Mouse (Mus musculus): ENCODE data around the gene Matn1. TPM values are rescaled to one million over a fixed set of nuclear protein-coding genes. Genes with fewer than 3 reads are reported as not detected.
A peak's percentile ranks its signal among the peaks of the same experiment; 100 is the strongest.

The Matn1 gene
- polyA plus RNA-seq, 1 experiment: not detected

DNA sequence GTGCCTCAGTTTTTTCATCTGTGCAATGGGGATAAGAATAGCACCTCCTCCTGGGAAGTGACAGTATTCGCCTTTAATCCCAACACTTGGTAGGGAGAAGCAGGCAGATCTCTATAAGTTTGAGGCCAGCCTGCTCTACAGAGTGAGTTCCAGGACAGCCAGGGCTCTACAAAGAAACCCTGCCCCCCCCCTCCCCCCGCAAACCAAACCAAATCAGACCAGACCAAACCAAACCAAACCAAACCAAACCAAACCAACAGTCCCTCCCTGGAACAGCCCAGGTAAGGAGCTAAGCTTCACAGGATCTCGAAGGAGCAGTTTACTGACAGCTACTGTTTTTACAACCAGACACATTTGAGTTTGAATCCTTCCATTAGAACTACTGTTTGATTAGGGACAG, 31.6 kb upstream of the Matn1 start:
- no peak overlapping the region for H3K27ac ChIP-seq (ENCODE audit: insufficient read depth, low read depth, low read length)
- no peak overlapping the region for H3K4me3 ChIP-seq (ENCODE audit: low read depth, low read length)
- H3K27me3 ChIP-seq (ENCODE audit: control insufficient read depth, insufficient read depth, low read length): no peaks in the 10 kb centered on the region
- TF ChIP-seq POLR2A (IDR thresholded peaks at IDR 0.05; ENCODE audit: low read depth, low read length) (no peak), CTCF (IDR thresholded peaks at IDR 0.05; ENCODE audit: extremely low read depth, insufficient read length, insufficient replicate concordance, low read depth, low read length) (no peak)
- H3K36me3 ChIP-seq (ENCODE audit: control insufficient read depth, insufficient read depth, low read length): no peaks in the 10 kb centered on the region
- H3K4me1 ChIP-seq (ENCODE audit: control insufficient read depth, insufficient read depth, insufficient read length, low read length): no peaks in the 10 kb centered on the region; the same call in 1 of the 2 replicates
- 60% methylated on average over 3 of the region's 3 CpGs for WGBS

DNA sequence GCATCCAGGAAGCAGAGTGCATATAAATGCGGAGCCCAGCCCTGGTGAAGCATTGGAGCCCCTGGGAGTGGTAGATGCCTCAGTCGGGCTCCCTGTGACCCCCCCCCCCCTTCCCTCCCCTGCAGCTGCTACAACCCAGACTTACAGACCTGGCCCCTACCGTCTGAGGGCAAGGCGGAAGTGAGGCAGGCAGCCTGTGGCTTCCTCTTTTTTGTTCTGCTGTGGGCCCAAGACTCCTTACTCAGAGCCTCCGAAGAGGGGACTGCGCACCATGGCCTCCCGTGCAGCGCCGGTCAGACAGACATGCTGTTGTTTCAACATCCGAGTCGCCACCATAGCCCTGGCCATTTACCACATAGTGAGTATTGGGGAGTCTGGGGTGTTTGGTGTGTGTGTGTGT, 31.1 kb upstream of the Matn1 start, which contains the start of gene Laptm5:
TSS of gene Laptm5 (plus strand) at position 49 of the 400 bp plus-strand sequence.
- no peaks in the 10 kb centered on the region for H3K36me3 ChIP-seq (ENCODE audit: control insufficient read depth, insufficient read depth, low read length)
- peak within 1 kb of the TSS; percentile 87 for H3K27ac ChIP-seq (ENCODE audit: insufficient read depth, low read depth, low read length)
- no peaks in the 10 kb centered on the region; the same call in 1 of the 2 replicates for H3K4me1 ChIP-seq (ENCODE audit: control insufficient read depth, insufficient read depth, insufficient read length, low read length)
- no peaks in the 10 kb centered on the region for H3K27me3 ChIP-seq (ENCODE audit: control insufficient read depth, insufficient read depth, low read length)
- WGBS: 63% methylated on average over 11 of the region's 11 CpGs
- peak within 1 kb of the TSS; percentile 74 for H3K4me3 ChIP-seq (ENCODE audit: low read depth, low read length)
- TF ChIP-seq POLR2A (IDR thresholded peaks at IDR 0.05; ENCODE audit: low read depth, low read length): peak; percentile 69; the same call in 1 of the 2 replicates
- no peak for TF ChIP-seq CTCF (IDR thresholded peaks at IDR 0.05; ENCODE audit: extremely low read depth, insufficient read length, insufficient replicate concordance, low read depth, low read length)

DNA sequence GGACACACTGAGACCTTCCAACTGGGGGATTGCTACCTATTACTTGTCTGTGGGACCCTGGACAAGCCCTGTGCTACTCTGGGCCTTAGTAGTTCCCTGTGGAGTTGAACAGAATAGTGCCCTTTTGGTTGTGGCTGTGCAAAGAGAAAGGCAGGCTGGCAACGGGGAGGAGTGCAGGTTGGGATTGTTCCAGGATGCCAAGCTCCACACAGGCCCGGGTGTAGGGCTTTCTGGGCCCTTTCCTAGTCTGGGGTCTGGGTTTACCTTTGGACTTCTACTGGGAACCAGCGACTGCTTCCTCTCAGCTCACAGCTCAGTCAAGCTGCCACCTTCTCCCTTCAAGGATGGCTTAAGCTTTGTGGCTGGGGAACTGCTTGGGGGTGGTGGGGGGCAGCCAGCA, 30.7 kb upstream of the Matn1 start:
- Histone ChIP-seq H3K36me3 (ENCODE audit: control insufficient read depth, insufficient read depth, low read length) (no peaks in the 10 kb centered on the region), H3K27ac (ENCODE audit: insufficient read depth, low read depth, low read length) (peak overlapping the region; percentile 87), H3K4me3 (ENCODE audit: low read depth, low read length) (peak overlapping the region; percentile 74), H3K27me3 (ENCODE audit: control insufficient read depth, insufficient read depth, low read length) (no peaks in the 10 kb centered on the region), H3K4me1 (ENCODE audit: control insufficient read depth, insufficient read depth, insufficient read length, low read length) (no peaks in the 10 kb centered on the region; the same call in 1 of the 2 replicates)
- WGBS: 45% methylated on average over 3 of the region's 3 CpGs
- TF ChIP-seq CTCF (IDR thresholded peaks at IDR 0.05; ENCODE audit: extremely low read depth, insufficient read length, insufficient replicate concordance, low read depth, low read length): no peak
- no peak for TF ChIP-seq POLR2A (IDR thresholded peaks at IDR 0.05; ENCODE audit: low read depth, low read length)

DNA sequence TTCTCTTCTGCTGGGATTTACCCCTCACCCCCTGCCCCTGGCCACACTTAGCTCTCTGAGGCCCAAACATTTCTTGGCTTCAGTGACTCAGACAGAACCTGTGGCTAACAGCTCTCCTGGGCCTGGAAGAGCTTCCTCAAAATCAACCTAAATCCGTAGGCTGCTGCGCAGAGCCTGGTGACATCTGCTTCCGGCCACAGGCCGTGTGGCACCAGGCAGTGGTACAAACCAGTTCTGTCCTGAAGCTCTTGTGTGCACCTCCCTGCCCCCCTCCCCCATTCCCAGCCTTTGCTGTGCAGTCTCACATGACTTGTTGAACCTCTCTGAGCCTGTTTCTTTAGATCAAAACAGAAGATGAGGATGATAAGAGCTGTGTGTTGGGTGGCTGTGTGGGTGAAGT, 30.2 kb upstream of the Matn1 start:
- no peaks in the 10 kb centered on the region for H3K36me3 ChIP-seq (ENCODE audit: control insufficient read depth, insufficient read depth, low read length)
- no peak for TF ChIP-seq CTCF (IDR thresholded peaks at IDR 0.05; ENCODE audit: extremely low read depth, insufficient read length, insufficient replicate concordance, low read depth, low read length)
- TF ChIP-seq POLR2A (IDR thresholded peaks at IDR 0.05; ENCODE audit: low read depth, low read length): no peak
- no peaks in the 10 kb centered on the region; the same call in 1 of the 2 replicates for H3K4me1 ChIP-seq (ENCODE audit: control insufficient read depth, insufficient read depth, insufficient read length, low read length)
- WGBS: 76% methylated on average over 4 of the region's 4 CpGs
- H3K27ac ChIP-seq (ENCODE audit: insufficient read depth, low read depth, low read length): peak overlapping the region; percentile 87
- H3K27me3 ChIP-seq (ENCODE audit: control insufficient read depth, insufficient read depth, low read length): no peaks in the 10 kb centered on the region
- peak overlapping the region; percentile 74 for H3K4me3 ChIP-seq (ENCODE audit: low read depth, low read length)

DNA sequence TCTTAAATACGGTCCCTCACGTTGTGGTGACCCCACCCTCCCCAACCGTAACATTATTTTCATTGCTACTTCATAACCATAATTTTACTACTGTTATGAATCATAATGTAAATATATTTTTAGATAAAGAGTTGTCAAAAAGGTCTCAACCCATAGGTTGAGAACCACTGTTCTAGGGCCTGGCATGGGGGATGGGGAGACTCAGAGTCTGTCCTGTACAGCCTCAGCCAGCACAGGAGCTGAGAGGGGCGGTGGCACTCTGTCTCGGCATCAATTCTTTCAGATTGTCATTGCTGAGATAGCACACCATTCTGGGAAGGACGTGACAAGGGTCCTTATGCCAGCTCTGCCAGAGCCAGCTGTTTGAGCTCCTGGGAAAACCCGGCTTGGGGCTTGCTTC, 29.7 kb upstream of the Matn1 start:
- H3K27ac ChIP-seq (ENCODE audit: insufficient read depth, low read depth, low read length): no peak overlapping the region; the same call in 1 of the 2 replicates
- peak overlapping the region; percentile 74 for H3K4me3 ChIP-seq (ENCODE audit: low read depth, low read length)
- no peaks in the 10 kb centered on the region for H3K27me3 ChIP-seq (ENCODE audit: control insufficient read depth, insufficient read depth, low read length)
- H3K4me1 ChIP-seq (ENCODE audit: control insufficient read depth, insufficient read depth, insufficient read length, low read length): no peaks in the 10 kb centered on the region; the same call in 1 of the 2 replicates
- no peaks in the 10 kb centered on the region for H3K36me3 ChIP-seq (ENCODE audit: control insufficient read depth, insufficient read depth, low read length)
- TF ChIP-seq POLR2A (IDR thresholded peaks at IDR 0.05; ENCODE audit: low read depth, low read length) (no peak), CTCF (IDR thresholded peaks at IDR 0.05; ENCODE audit: extremely low read depth, insufficient read length, insufficient replicate concordance, low read depth, low read length) (no peak)
- 30% methylated on average over 7 of the region's 7 CpGs for WGBS

DNA sequence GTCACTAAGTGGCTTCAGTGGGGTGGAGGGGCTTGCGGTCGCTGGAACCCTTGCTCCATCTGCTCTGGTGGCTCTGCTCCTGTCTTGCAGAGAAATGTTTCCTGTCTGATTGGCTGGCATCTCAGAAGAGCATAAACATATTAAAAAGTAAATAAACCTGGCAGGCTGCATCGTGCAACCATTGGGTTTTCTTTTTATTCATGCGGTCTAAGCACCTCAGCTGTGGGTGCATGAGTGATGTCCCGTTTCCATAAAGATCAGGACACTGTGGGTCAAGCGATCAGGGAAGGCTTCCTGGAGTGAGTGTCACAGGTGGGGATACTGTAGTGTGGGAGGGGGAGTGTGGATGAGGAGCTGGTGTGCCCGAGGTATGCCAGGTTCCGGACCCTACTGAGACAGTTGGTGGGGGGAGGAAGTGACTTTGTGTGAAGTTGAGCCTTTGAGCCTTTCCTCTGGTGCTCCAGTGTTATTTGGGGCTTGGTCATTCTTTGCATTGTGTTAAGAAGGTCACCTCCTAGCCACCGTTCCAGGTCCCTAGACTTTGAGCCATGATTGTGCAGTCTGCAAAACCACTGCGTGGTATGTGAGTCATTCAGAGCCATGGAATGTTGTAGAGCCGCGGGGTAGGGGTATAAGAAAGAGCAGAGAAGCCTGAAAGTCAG, 29.0 kb upstream of the Matn1 start:
- Histone ChIP-seq H3K27me3 (ENCODE audit: control insufficient read depth, insufficient read depth, low read length) (no peaks in the 10 kb centered on the region), H3K36me3 (ENCODE audit: control insufficient read depth, insufficient read depth, low read length) (no peaks in the 10 kb centered on the region), H3K4me1 (ENCODE audit: control insufficient read depth, insufficient read depth, insufficient read length, low read length) (no peaks in the 10 kb centered on the region), H3K4me3 (ENCODE audit: low read depth, low read length) (peak overlapping the region; percentile 60), H3K27ac (ENCODE audit: insufficient read depth, low read depth, low read length) (peak overlapping the region; percentile 20; the same call in 1 of the 2 replicates)
- TF ChIP-seq CTCF (IDR thresholded peaks at IDR 0.05; ENCODE audit: extremely low read depth, insufficient read length, insufficient replicate concordance, low read depth, low read length) (no peak), POLR2A (IDR thresholded peaks at IDR 0.05; ENCODE audit: low read depth, low read length) (no peak)
- 46% methylated on average over 12 of the region's 12 CpGs for WGBS

DNA sequence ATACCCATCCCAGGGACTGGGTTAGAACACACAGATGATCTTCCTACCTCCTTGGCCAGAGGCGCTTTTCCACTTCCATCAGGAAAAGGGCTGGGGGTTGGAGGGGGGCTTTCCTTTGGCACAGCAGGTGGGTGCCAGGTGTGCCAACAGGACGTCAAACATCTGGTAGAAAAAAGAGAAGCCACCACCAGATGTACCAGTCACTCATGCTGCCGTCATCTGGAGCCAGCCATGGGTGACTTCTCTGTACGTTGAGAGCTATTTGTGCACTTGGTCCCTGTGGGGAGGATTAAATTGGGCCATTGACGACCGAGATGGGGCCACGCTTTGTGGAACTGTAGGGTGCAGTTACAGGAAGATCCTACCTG, 28.5 kb upstream of the Matn1 start:
- no peaks in the 10 kb centered on the region for H3K27me3 ChIP-seq (ENCODE audit: control insufficient read depth, insufficient read depth, low read length)
- no peaks in the 10 kb centered on the region for H3K4me1 ChIP-seq (ENCODE audit: control insufficient read depth, insufficient read depth, insufficient read length, low read length)
- TF ChIP-seq CTCF (IDR thresholded peaks at IDR 0.05; ENCODE audit: extremely low read depth, insufficient read length, insufficient replicate concordance, low read depth, low read length): no peak
- TF ChIP-seq POLR2A (IDR thresholded peaks at IDR 0.05; ENCODE audit: low read depth, low read length): no peak
- peak overlapping the region; percentile 20; the same call in 1 of the 2 replicates for H3K27ac ChIP-seq (ENCODE audit: insufficient read depth, low read depth, low read length)
- peak overlapping the region; percentile 60 for H3K4me3 ChIP-seq (ENCODE audit: low read depth, low read length)
- 54% methylated on average over 7 of the region's 7 CpGs for WGBS
- no peaks in the 10 kb centered on the region for H3K36me3 ChIP-seq (ENCODE audit: control insufficient read depth, insufficient read depth, low read length)
